In genomic region chr17:64597770-64598169, GRCm38 (mm10) we compare ENCODE assay signal across 24 mouse cellular contexts. TPM values are rescaled to one million over a fixed set of nuclear protein-coding genes. Genes with fewer than 3 reads are reported as not detected.
DNase-seq lines count a peak whose midpoint lies in the region; ATAC-seq and TF ChIP-seq lines count a peak whose summit lies in the region.
"Had no signal": no experiment of that assay in that cellular context is flagged by ENCODE, and none has a peak within 500 bp of the region (broad histone marks: within the 10 kb centered on the region; RNA-seq: fewer than 3 reads in every experiment).

No protein-coding gene starts in this region.

- no peak for TF ChIP-seq EP300 in heart, adult 2 months (IDR thresholded peaks at IDR 0.05; ENCODE audit: insufficient read depth, low read depth, low read length)
- TF ChIP-seq EP300 in MEL (IDR thresholded peaks at IDR 0.05; ENCODE audit: low read depth in 1 of 2, low read length in 2 of 2) = no peak

- TF ChIP-seq CTCF in heart, adult 2 months (IDR thresholded peaks at IDR 0.05) = no peak
- 0 out of 2 replicates have a peak, but pooled peaks have one; percentile 8 for TF ChIP-seq CTCF in midbrain, postnatal 0 days (IDR thresholded peaks at IDR 0.05)
- peak; percentile 26 to 43 (median 36); a peak in 4 of 6 replicates for TF ChIP-seq CTCF in MEL (IDR thresholded peaks at IDR 0.05 in 2 of 3, conservative IDR thresholded peaks at IDR 0.05 in 1 of 3; ENCODE audit: control insufficient read depth in 1 of 3, insufficient read depth in 1 of 3, low read depth in 2 of 3, low read length in 3 of 3, poor library complexity in 1 of 3, severe bottlenecking in 1 of 3)
- no peak for TF ChIP-seq CTCF in kidney, adult 2 months (conservative IDR thresholded peaks at IDR 0.05; ENCODE audit: insufficient read depth, insufficient read length, low read depth, low read length)

- H3K27me3 ChIP-seq in heart, adult 2 months (ENCODE audit: control insufficient read depth, insufficient read depth, low read length) = no peaks in the 10 kb centered on the region
- no peaks in the 10 kb centered on the region for H3K27me3 ChIP-seq in midbrain, postnatal 0 days (ENCODE audit: insufficient read depth, low read length)
- no peaks in the 10 kb centered on the region for H3K27me3 ChIP-seq in midbrain, embryonic 16.5 days (ENCODE audit: control insufficient read depth, insufficient read depth, low read depth, low read length)
- no peaks in the 10 kb centered on the region for H3K27me3 ChIP-seq in MEL (ENCODE audit: control insufficient read depth in 1 of 2, insufficient read depth in 2 of 2, low read length in 2 of 2)
- H3K27me3 ChIP-seq in kidney, adult 2 months (replicated peaks; ENCODE audit: control insufficient read depth, insufficient read depth, low read length) = no peaks in the 10 kb centered on the region
- H3K27me3 ChIP-seq: heart, embryonic 15.5 days; hindbrain, embryonic 13.5 days; midbrain, embryonic 13.5 days; neural tube, embryonic 12.5 days had no signal

- 87% methylated on average over 9 of the region's 9 CpGs for WGBS in heart, adult 2 months
- 88% methylated on average over 9 of the region's 9 CpGs for WGBS in midbrain, postnatal 0 days
- WGBS in midbrain, embryonic 16.5 days = 90% methylated on average over 9 of the region's 9 CpGs
- WGBS in kidney, adult 2 months = 95% methylated on average over 9 of the region's 9 CpGs

- no peak overlapping the region for H3K9ac ChIP-seq in heart, adult 2 months (ENCODE audit: low read depth, low read length)
- no peak overlapping the region for H3K9ac ChIP-seq in midbrain, postnatal 0 days (replicated peaks; ENCODE audit: low read length, poor library complexity, severe bottlenecking)
- no peak overlapping the region for H3K9ac ChIP-seq in midbrain, embryonic 16.5 days (ENCODE audit: low read depth, low read length)
- no peak overlapping the region for H3K9ac ChIP-seq in MEL (ENCODE audit: control insufficient read depth, low read depth, low read length, poor library complexity, severe bottlenecking)
- H3K9ac ChIP-seq: forebrain, postnatal 0 days; heart, embryonic 15.5 days; hindbrain, embryonic 13.5 days; midbrain, embryonic 13.5 days; neural tube, embryonic 12.5 days had no signal

- no peaks in the 10 kb centered on the region; the same call in 1 of the 2 replicates for H3K4me1 ChIP-seq in heart, adult 2 months (ENCODE audit: control insufficient read depth, insufficient read depth, low read length)
- no peaks in the 10 kb centered on the region for H3K4me1 ChIP-seq in midbrain, postnatal 0 days (ENCODE audit: insufficient read depth, low read length)
- peaks cover 5% of the 10 kb centered on the region; the same call in 1 of the 2 replicates for H3K4me1 ChIP-seq in midbrain, embryonic 16.5 days (ENCODE audit: control insufficient read depth, insufficient read depth, low read length)
- peaks cover 5% of the 10 kb centered on the region in 2 experiments; a peak in 3 of 4 replicates for H3K4me1 ChIP-seq in MEL (ENCODE audit: control insufficient read depth in 1 of 2, insufficient read depth in 2 of 2, low read length in 2 of 2)
- H3K4me1 ChIP-seq in kidney, adult 2 months (ENCODE audit: control insufficient read depth, insufficient read depth, low read length) = peaks cover 7% of the 10 kb centered on the region; the same call in 1 of the 2 replicates

- H3K79me2 ChIP-seq in heart, adult 2 months (replicated peaks; ENCODE audit: control insufficient read depth, insufficient read depth, low read length) = no peaks in the 10 kb centered on the region; the same call in 1 of the 2 replicates
- H3K79me2 ChIP-seq in MEL (ENCODE audit: control insufficient read depth, insufficient read depth, low read length, poor library complexity) = peaks cover 13% of the 10 kb centered on the region

- H3K27ac ChIP-seq in heart, adult 2 months = no peak overlapping the region
- H3K27ac ChIP-seq in midbrain, postnatal 0 days (ENCODE audit: low read depth, low read length) = no peak overlapping the region
- no peak overlapping the region for H3K27ac ChIP-seq in midbrain, embryonic 16.5 days (ENCODE audit: low read length)
- H3K27ac ChIP-seq in MEL (ENCODE audit: control insufficient read depth, low read depth, low read length) = no peak overlapping the region
- no peak overlapping the region for H3K27ac ChIP-seq in kidney, adult 2 months (ENCODE audit: insufficient read depth, low read depth, low read length)
- H3K27ac ChIP-seq: heart, embryonic 15.5 days; hindbrain, embryonic 13.5 days; midbrain, embryonic 13.5 days; neural tube, embryonic 12.5 days had no signal

- H3K9me3 ChIP-seq in midbrain, postnatal 0 days (ENCODE audit: low read length) = no peaks in the 10 kb centered on the region
- H3K9me3 ChIP-seq in midbrain, embryonic 16.5 days (replicated peaks; ENCODE audit: control insufficient read depth, low read length, poor library complexity, severe bottlenecking) = no peaks in the 10 kb centered on the region
- no peaks in the 10 kb centered on the region for H3K9me3 ChIP-seq in MEL (replicated peaks; ENCODE audit: insufficient read depth, low read length)
- H3K9me3 ChIP-seq: heart, embryonic 15.5 days; hindbrain, embryonic 13.5 days; midbrain, embryonic 13.5 days; neural tube, embryonic 12.5 days had no signal

- peak; percentile 65 for DNase-seq in heart, adult 11 months
- no peak for DNase-seq in heart, adult 2 months
- DNase-seq in midbrain, postnatal 0 days (ENCODE audit: low spot score) = no peak
- DNase-seq in MEL (ENCODE audit: low read depth, low spot score) = peak; percentile 29
- DNase-seq in induced T-regulatory cell, adult 2 months (ENCODE audit: low read depth) = peak; percentile 34
- no peak for DNase-seq in kidney, adult 2 months
- no peak for DNase-seq in lung, postnatal 25 days (ENCODE audit: low spot score)
- DNase-seq: adrenal gland, postnatal 25 days; cerebellum, adult 9-11 months; forebrain, postnatal 0 days; gastrocnemius, postnatal 25 days; heart, postnatal 36 days; lung, adult 18-20 months; lung, postnatal 14 days; right cerebral cortex, postnatal 14 days; thymus, postnatal 36 days had no signal

- intact Hi-C loops in heart, adult 2 months (cut with DNase I) = no loop called here

- no peak overlapping the region for H3K4me2 ChIP-seq in midbrain, postnatal 0 days (ENCODE audit: low read depth, low read length, poor library complexity, severe bottlenecking)
- no peak overlapping the region for H3K4me2 ChIP-seq in midbrain, embryonic 16.5 days (ENCODE audit: low read length)
- H3K4me2 ChIP-seq: heart, embryonic 15.5 days; hindbrain, embryonic 13.5 days; liver, embryonic 11.5 days; midbrain, embryonic 13.5 days; neural tube, embryonic 12.5 days had no signal

- H3K4me3 ChIP-seq in heart, adult 2 months = no peak overlapping the region
- H3K4me3 ChIP-seq in midbrain, postnatal 0 days (ENCODE audit: low read depth, low read length) = no peak overlapping the region
- H3K4me3 ChIP-seq in midbrain, embryonic 16.5 days (ENCODE audit: low read depth, low read length) = no peak overlapping the region
- no peak overlapping the region for H3K4me3 ChIP-seq in MEL (ENCODE audit: control insufficient read depth in 1 of 2, insufficient read depth in 1 of 2, low read depth in 2 of 2, low read length in 2 of 2)
- H3K4me3 ChIP-seq in kidney, adult 2 months (ENCODE audit: insufficient read depth, low read depth, low read length) = no peak overlapping the region
- H3K4me3 ChIP-seq: heart, embryonic 15.5 days; hindbrain, embryonic 13.5 days; megakaryocyte, embryonic 14.5 days; midbrain, embryonic 13.5 days; neural tube, embryonic 12.5 days had no signal

- TF ChIP-seq POLR2A in heart, adult 2 months (IDR thresholded peaks at IDR 0.05; ENCODE audit: insufficient read depth, low read depth, low read length) = no peak
- no peak for TF ChIP-seq POLR2A in MEL (IDR thresholded peaks at IDR 0.05; ENCODE audit: control insufficient read depth in 1 of 2, insufficient read depth in 1 of 2, low read depth in 1 of 2, low read length in 2 of 2, poor library complexity in 1 of 2)
- TF ChIP-seq POLR2A in kidney, adult 2 months (IDR thresholded peaks at IDR 0.05; ENCODE audit: low read depth, low read length) = no peak

- ATAC-seq in midbrain, postnatal 0 days (ENCODE audit: low FRiP score) = no peak
- no peak for ATAC-seq in midbrain, embryonic 16.5 days
- ATAC-seq: forebrain, postnatal 0 days; midbrain, embryonic 13.5 days had no signal

- peaks cover 5% of the 10 kb centered on the region for H3K36me3 ChIP-seq in heart, adult 2 months (ENCODE audit: control insufficient read depth, insufficient read depth, low read length)
- H3K36me3 ChIP-seq in midbrain, postnatal 0 days (ENCODE audit: insufficient read depth, low read length) = no peaks in the 10 kb centered on the region
- no peaks in the 10 kb centered on the region for H3K36me3 ChIP-seq in midbrain, embryonic 16.5 days (ENCODE audit: control insufficient read depth, insufficient read depth, low read length)
- H3K36me3 ChIP-seq in MEL (ENCODE audit: control insufficient read depth in 1 of 2, insufficient read depth in 2 of 2, low read length in 2 of 2) = peaks cover 0 to 5% of the 10 kb centered on the region in 2 experiments; a peak in 2 of 4 replicates
- no peaks in the 10 kb centered on the region for H3K36me3 ChIP-seq in kidney, adult 2 months (ENCODE audit: control insufficient read depth, insufficient read depth, low read length)
- H3K36me3 ChIP-seq: G1E; heart, embryonic 15.5 days; hindbrain, embryonic 13.5 days; midbrain, embryonic 13.5 days; neural tube, embryonic 12.5 days had no signal

- peak; percentile 17 for TF ChIP-seq RAD21 in MEL (IDR thresholded peaks at IDR 0.05; ENCODE audit: low read depth, low read length)

TF ChIP-seq in MEL, 35 proteins besides CTCF, POLR2A, EP300 and RAD21:
- TF ChIP-seq SMC3 (IDR thresholded peaks at IDR 0.05; ENCODE audit: low read depth, low read length) (peak; percentile 44), MAFK (IDR thresholded peaks at IDR 0.05; ENCODE audit: borderline replicate concordance, low read depth, low read length) (no peak)

RNA-seq across cellular contexts. Expression of gene Man2a1, which starts 2.8 kb away (rescaled TPM):
- 10 to 100 TPM; 17.2 to 18.5 TPM for total RNA-seq in heart, adult 2 months (2021)
- polyA plus RNA-seq in heart, adult 2 months (2012; rRNA removed) = 4.7 and 13.7 TPM in 2 replicates
- 19.0 and 28.8 TPM in 2 replicates for total RNA-seq in midbrain, postnatal 0 days (2014; rRNA removed)
- 2.6 and 3.2 TPM in 2 replicates for polyA plus RNA-seq in midbrain, postnatal 0 days (2015; fragmentation: Nextera tagmentation; extraction: Ambion mirVana)
- 5.3 and 6.6 TPM in 2 replicates for polyA plus RNA-seq in midbrain, embryonic 16.5 days (2015; fragmentation: Nextera tagmentation; extraction: Ambion mirVana)
- total RNA-seq in MEL (2012; rRNA removed) = 8.0 and 8.7 TPM in 2 replicates
- 10 to 100 TPM in 1 of 2 experiments, 1 to 10 TPM in 1; 9.1 to 27.5 TPM for polyA plus RNA-seq in MEL (2012; ENCODE audit: insufficient read depth in 1 of 2, insufficient read length in 2 of 2, low read depth in 1 of 2, low replicate concordance in 2 of 2, missing spikeins in 1 of 2)
- 25.6 and 27.3 TPM in 2 replicates for polyA plus RNA-seq in kidney, adult 2 months (2012; rRNA removed)
- total RNA-seq: G1E had no signal
- polyA plus RNA-seq: G1E had no signal

Comparison
In these comparisons a context has a peak if more than half of its experiments do, and no peak if none do; other contexts are left out.
1. DNase-seq: peak in heart, adult 11 months (single experiment), MEL (single experiment) and induced T-regulatory cell, adult 2 months (single experiment); none in heart, adult 2 months (0 of 2), midbrain, postnatal 0 days (single experiment), kidney, adult 2 months (single experiment) and lung, postnatal 25 days (single experiment).
2. CTCF ChIP-seq: peak in midbrain, postnatal 0 days (single experiment) and MEL (3 of 3); none in heart, adult 2 months (single experiment) and kidney, adult 2 months (single experiment).